Mouse (Mus musculus): ENCODE data around the gene Ly6g6c.
A peak's percentile ranks its signal among the peaks of the same experiment; 100 is the strongest.
"Not testable (repeated sequence)": the region's sequence is repeated elsewhere in the genome, so short reads cannot be mapped to it uniquely, and the experiment has no call there.

Gene Ly6g6c

GRCm38 (mm10) chr17:35031880-35032279 lies 33.3 kb upstream of the Ly6g6c start:
- no peak for DNase-seq

DNA sequence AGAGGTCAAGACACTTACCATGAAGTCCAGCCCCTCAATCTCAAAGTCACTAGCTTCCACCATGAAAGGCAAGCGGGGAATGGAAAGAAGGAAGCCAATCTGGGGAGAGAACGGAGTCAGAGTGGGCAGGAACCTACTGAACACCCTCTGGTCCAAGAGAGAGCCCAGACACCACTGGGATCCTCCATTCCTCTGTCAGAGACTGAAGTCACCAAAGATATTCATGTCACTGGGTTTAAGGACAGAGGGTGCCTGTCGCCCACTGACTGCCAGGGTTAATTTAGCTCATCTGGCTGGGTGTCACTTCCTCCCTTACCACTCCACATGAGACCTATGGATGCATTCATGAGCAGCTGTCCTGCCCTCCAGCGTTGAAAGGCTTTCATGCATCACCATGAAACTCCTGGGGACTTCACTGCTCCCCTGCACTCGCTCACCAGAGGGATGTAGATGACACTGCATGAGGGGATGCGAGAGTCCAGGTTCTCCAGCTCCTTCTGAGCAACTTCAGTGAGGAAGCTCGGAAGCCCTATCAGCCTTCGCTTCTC lies 32.8 kb upstream of the Ly6g6c start:
- no peak for DNase-seq

DNA sequence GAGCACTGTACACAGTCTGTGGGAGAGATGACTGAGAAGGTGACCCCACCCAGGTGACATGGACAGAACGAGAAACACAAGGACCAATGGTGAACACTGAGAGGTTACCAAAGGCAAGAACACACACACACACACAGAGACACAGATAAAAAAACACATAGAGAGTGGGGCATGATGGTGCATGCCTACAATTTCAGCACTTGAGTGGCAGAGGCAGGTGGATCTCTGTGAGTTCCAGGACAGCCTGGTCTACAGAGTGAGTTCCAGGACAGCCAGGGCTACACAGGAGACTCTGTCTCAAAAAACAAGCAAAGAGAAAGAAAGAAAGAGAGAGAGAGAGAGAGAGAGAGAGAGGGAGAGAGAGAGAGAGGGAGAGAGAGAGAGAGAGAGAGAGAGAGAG lies 31.5 kb upstream of the Ly6g6c start:
- not testable (repeated sequence) for DNase-seq

DNA sequence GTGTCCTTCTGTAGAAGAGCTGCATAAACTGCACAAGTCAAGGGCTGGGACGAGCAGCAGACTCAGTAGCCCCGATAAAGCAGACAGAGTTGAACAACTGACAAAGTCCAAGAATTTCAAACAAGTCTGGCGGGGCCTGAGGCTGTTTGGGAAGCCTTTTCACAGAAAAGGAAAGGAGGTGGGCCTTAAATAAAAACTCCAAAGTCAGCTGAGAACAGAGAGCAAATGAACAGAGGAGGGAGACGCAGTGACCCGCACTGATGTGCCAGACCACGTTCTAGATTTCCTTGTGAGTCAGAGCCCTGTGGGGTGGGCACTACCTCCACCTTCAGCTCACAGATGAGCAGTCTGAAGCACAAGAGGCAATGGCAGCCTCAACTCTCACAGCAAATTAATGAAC lies 30.3 kb upstream of the Ly6g6c start:
- DNase-seq, result no peak

DNA sequence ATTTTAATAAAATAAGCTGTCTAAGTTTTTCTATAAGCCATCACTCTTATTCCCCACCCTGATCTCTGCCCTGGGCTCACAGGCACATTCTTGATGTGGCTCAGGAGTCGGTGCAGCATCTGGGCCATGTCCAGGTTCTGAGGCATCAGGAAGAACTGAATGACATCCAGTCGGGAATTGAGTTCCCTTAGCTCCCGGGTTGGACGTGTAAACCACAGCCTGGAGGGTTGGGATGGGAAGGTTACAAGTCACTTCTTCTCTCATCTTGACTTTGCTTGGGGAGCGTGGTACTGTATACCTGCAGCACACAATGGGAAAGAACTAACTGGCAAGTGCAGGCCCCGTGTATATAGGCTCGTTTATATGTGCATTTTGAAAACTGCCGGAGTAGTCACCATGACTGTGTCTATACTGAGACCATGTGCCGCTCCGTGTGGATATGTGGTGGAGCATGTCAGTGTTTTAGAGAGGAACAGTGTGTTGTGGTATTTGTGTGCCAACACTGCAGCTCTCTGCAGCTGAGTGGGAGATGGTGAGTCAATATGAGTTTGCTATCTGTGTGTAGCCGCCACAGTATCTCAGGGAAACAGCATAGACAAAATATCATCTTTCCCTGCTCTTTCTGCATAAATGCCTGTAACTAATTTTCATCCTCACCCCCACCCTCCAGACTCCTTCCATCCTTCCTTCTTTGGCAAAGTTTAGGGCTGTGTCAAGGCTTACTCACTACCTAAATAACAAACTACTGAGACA lies 25.9 kb upstream of the Ly6g6c start:
- no peak for DNase-seq

- no peak for DNase-seq
Observed at GRCm38 (mm10) chr17:35043794-35044193, 21.4 kb upstream of the Ly6g6c start.

GRCm38 (mm10) chr17:35044904-35045806 lies 20.0 kb upstream of the Ly6g6c start:
- DNase-seq, result no peak

- DNase-seq, result no peak
Observed at GRCm38 (mm10) chr17:35045807-35046680, 19.1 kb upstream of the Ly6g6c start.

GRCm38 (mm10) chr17:35046681-35047455 lies 18.3 kb upstream of the Ly6g6c start, which contains the start of gene Msh5:
Gene Msh5, minus strand, starts transcription at chr17:35046745.
- peak; percentile 98 for DNase-seq

- DNase-seq, result no peak
Observed at GRCm38 (mm10) chr17:35047688-35048087, 17.5 kb upstream of the Ly6g6c start.

DNA sequence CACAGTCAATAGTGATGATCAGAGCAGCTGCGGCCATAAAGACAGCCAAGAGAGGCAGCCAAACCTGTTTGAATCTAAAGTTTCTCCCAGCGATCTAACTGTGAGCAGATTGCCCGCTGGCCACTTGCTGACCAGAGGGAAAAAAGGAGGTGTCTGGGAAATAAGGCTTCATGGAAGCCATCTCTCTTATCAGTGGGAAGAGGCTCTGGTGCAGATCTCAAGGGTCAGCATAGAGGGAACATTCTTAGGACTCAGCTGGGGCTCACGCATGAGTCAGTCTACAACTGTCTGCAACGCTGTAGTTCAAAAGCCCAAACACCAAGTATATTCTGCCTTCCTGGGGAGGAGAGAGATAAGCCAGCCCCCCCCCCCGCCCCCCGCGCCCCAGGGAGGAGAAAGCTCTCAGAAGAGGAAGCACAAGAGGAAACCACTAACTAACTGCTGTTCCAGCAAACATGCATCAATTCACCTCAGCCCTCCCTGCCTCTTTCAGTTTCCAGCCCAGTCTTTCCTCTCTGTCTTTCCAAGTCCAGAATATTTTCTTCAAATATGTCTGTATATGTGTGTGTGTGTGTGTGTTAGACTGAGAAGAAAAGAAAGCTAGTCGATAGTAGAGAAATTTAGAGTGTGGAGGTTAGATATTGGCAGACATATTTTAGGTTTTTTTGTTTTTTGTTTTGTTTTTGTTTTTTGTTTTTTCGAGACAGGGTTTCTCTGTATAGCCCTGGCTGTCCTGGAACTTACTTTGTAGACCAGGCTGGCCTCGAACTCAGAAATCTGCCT lies 16.8 kb upstream of the Ly6g6c start:
- DNase-seq, result peak; percentile 35

GRCm38 (mm10) chr17:35048932-35049440 lies 16.2 kb upstream of the Ly6g6c start:
- no peak for DNase-seq

GRCm38 (mm10) chr17:35049561-35050016 lies 15.6 kb upstream of the Ly6g6c start, which contains the start of gene Clic1:
Gene Clic1, plus strand, starts transcription at chr17:35049966.
- DNase-seq, result peak; percentile 80

DNA sequence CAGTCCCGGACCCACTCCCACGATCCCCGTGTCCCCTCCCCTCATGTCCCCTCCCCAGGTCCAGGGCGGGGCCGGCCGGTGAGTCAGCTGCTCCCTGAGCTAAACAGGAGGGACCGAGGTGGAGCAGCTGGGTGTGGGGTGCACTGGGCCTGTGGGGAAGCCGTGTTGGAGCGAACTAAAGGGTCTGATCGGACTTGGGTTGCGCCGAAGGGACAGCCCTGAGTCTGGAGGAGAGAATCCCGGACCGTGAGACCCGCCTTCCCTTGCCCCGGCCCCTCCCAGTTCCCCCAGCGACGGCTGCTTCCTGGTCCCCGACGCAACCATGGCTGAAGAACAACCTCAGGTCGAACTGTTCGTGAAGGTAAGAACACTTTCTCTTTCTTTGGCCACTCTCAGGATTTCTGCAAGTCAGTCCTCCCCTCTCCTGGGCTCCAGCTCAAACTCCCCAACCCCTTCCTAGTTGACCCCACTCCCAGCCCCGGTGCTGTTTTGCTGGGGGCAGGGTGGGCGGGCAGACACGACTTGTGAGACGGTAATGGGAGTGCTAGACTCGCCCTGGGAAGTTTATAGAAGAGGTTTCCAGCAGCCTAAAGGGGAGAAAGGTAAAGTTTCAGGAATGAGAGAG lies 14.9 kb upstream of the Ly6g6c start:
- DNase-seq, result peak; percentile 93

DNA sequence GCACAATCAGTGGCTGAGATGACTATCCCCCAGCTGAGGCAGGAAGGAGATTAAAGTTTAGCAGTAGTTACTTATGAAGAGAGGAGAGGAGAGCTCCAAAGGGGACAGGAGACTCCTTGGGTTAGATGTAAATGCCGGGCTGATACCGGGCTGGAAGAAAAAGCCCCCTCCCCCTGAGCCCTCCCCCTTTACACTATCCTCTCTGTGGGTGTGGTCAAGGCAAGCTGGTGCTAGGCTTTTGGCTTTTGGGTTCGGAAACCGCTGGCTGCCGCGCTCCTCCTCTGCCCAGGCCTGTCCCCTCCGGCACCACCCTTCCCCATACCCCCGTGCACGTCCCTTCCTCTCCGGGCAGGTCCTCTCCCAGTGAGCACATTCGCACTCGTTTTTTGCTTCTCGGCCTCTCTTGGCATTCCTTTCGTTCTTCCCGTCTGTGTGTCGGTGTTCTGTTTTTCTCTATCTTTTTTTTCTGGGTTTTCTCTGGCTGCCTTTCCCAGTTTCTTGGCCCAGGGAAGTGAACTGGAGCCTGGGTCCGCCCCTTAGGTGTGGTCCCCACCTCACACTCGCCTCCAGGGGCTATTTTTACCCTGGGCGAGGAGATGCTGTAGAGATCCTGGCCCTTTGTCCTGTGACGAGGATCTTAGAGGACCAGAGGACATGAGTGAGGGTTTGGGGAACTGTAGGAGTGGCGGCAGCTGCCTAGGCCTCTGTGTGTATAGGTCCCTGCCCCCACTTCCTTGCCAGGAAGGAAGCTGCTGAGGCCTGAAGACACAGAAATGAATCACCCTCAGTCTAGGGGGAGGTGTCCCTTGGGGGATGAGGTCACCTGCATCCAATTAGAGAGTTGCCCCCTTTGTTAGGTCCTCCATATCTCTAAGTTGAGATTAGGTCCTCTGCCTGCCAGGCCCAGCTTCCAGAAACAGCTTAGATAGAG lies 13.8 kb upstream of the Ly6g6c start:
- DNase-seq, result peak; percentile 92

GRCm38 (mm10) chr17:35052271-35052798 lies 12.9 kb upstream of the Ly6g6c start:
- DNase-seq, result no peak

- DNase-seq, result peak; percentile 43
Observed at GRCm38 (mm10) chr17:35055691-35056495, 9.3 kb upstream of the Ly6g6c start.

DNA sequence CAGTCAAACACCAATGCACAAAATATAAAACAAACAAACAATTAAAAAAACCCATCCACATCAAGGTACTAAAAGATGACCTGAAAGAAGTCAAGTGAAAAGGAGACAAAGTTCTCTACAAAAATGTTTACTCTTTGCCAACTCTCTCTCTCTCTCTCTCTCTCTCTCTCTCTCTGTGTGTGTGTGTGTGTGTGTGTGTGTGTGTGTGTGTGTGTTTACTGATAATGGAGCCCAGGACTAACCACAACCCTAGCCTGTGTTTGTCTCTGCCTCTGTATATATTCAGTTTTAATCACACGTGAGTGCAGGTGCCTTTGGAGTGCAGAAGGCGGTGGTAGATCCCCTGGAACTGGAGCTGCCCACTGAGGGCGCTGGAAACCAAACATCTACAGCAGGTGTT lies 8.1 kb upstream of the Ly6g6c start:
- no peak for DNase-seq

All from lung, postnatal 10 days (tissue).